Mouse (Mus musculus) liver, postnatal 0 days (tissue): ENCODE results near the gene Zfhx2.

ENCODE experiments used
- CTCF ChIP-seq: sonication (generic); IDR thresholded peaks from 2 replicates; pipeline ENCODE4 v1.5.1; 2016; ENCODE audit warnings: antibody characterized with exemption, low read depth
- EP300 ChIP-seq: IDR thresholded peaks from 2 replicates; pipeline ENCODE4 v1.6.1; 2016; ENCODE audit warnings: antibody characterized with exemption, low read depth, mild to moderate bottlenecking

DNA sequence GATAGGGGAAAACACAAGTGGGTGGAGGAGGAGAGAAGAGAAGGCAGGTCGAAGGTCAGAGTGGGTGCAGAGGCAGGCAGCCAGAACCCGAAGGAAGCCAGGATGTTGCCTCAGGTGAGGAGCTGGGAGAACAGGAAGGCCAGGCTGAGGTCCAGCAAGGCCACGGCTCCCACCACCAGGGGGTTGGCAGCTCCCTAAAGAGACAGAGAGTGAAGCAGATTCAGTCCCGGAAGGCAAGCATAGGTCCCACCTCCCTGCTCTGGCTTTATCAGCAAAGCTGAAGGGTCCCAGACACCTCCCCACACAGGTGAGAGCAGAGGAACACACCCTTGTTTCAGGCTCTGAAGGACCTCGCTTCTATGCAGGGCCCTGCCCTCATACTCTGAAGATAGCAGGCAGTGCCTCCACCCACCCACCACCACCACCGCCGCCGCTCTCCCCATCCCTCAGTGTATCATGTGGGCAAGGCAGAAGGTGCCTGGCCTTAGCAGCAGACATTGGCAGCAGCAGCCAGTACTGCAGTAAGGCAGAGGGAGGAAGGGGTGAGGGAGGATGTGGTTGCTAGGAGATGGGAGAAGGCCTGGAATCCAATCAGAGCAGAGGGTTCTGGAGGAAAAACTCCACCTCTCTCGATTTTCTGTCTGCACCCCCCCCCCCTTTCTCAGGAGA, 16.2 kb upstream of the Zfhx2 start:
- no peak for TF ChIP-seq CTCF
- no peak for TF ChIP-seq EP300
